Mouse (Mus musculus) CH12.LX (cell line): ENCODE measurements at regions not wholly inside any gene's neighbourhood (a gene's known extent, or its start where the extent isn't known, plus 50 kb on each side); places are given as distances from the start of the nearest gene placed in this dataset.

Experiments
- DNase-seq: peaks from one replicate; pipeline ENCODE4 v3.0.0-alpha.2; 2013; ENCODE audit errors: extremely low read depth
- H3K27ac ChIP-seq: 2 replicates; pipeline ENCODE4 v1.5.1; 2012; ENCODE audit warnings: low read depth, mild to moderate bottlenecking, control low read depth, moderate library complexity; ENCODE audit not compliant: insufficient read depth
- H3K27me3 ChIP-seq: replicated peaks from 2 replicates; pipeline ENCODE3; 2012; ENCODE audit warnings: inconsistent platforms
- H3K36me3 ChIP-seq, 2 experiments: replicated peaks in 1 of 2; 2 replicates each; pipeline versions ENCODE3 to v1.6.1; 2012; ENCODE audit warnings: inconsistent platforms in 1 of 2, low read length in 1 of 2, mild to moderate bottlenecking in 1 of 2, mixed read lengths in 1 of 2, moderate library complexity in 1 of 2; ENCODE audit not compliant: control insufficient read depth in 1 of 2, insufficient read depth in 1 of 2
- H3K4me1 ChIP-seq, 2 experiments: 2 replicates each; pipeline ENCODE4 v1.6.1; 2012; ENCODE audit warnings: inconsistent platforms in 1 of 2, moderate library complexity in 1 of 2; ENCODE audit not compliant: insufficient read depth in 2 of 2, control insufficient read depth in 1 of 2
- H3K4me2 ChIP-seq: 2 replicates; pipeline ENCODE4 v1.6.1; 2012; ENCODE audit warnings: low read depth, mild to moderate bottlenecking, control low read depth; ENCODE audit not compliant: poor library complexity, insufficient read depth, severe bottlenecking
- H3K4me3 ChIP-seq, 3 experiments: fragments of 150-350 bp in 1 of 3; sonication (generic) in 1 of 3; replicated peaks in 1 of 3; 2 replicates each; pipeline versions ENCODE3 to v1.5.1; 2011 to 2012; ENCODE audit warnings: low read depth in 2 of 3, low read length in 2 of 3, mild to moderate bottlenecking in 2 of 3, moderate library complexity in 2 of 3, control low read depth in 1 of 3, improper control_type of control experiment in 1 of 3, inconsistent platforms in 1 of 3, mixed read lengths in 1 of 3; ENCODE audit not compliant: poor library complexity in 1 of 3
- H3K79me2 ChIP-seq: replicated peaks from 2 replicates; pipeline ENCODE4 v1.6.1; 2012; ENCODE audit warnings: mild to moderate bottlenecking, moderate library complexity; ENCODE audit not compliant: control insufficient read depth, poor library complexity, insufficient read depth, severe bottlenecking; ENCODE audit errors: extremely low read depth
- H3K9ac ChIP-seq: 2 replicates; pipeline ENCODE4 v1.6.1; 2012; ENCODE audit warnings: low read depth, mild to moderate bottlenecking, control low read depth, moderate library complexity; ENCODE audit not compliant: insufficient read depth
- H3K9me3 ChIP-seq: replicated peaks from 2 replicates; pipeline ENCODE3; 2012; ENCODE audit warnings: low read length, inconsistent platforms, mixed read lengths
- BHLHE40 ChIP-seq: IDR thresholded peaks from 2 replicates; pipeline ENCODE4 v1.6.1; 2011; ENCODE audit warnings: mild to moderate bottlenecking, low read depth, low read length, improper control_type of control experiment
- E2F4 ChIP-seq: IDR thresholded peaks from 2 replicates; pipeline ENCODE4 v1.6.1; 2011; ENCODE audit warnings: low read depth, low read length, improper control_type of control experiment; ENCODE audit not compliant: insufficient replicate concordance
- HCFC1 ChIP-seq: IDR thresholded peaks from 2 replicates; pipeline ENCODE4 v1.6.1; 2012; ENCODE audit warnings: low read depth, mild to moderate bottlenecking, inconsistent platforms, low read length, improper control_type of control experiment
- JUN ChIP-seq: IDR thresholded peaks from 2 replicates; pipeline ENCODE4 v1.6.1; 2011; ENCODE audit warnings: low read depth, mild to moderate bottlenecking, low read length, improper control_type of control experiment, moderate library complexity; ENCODE audit not compliant: insufficient read depth
- KAT2A ChIP-seq: IDR thresholded peaks from 2 replicates; pipeline ENCODE4 v1.6.1; 2012; ENCODE audit warnings: low read length, improper control_type of control experiment, inconsistent platforms; ENCODE audit not compliant: insufficient replicate concordance
- MAFK ChIP-seq: IDR thresholded peaks from 2 replicates; pipeline ENCODE4 v1.6.1; 2011; ENCODE audit warnings: low read length, improper control_type of control experiment; ENCODE audit not compliant: insufficient replicate concordance
- MAZ ChIP-seq: IDR thresholded peaks from 2 replicates; pipeline ENCODE4 v1.6.1; 2012; ENCODE audit warnings: low read depth, mild to moderate bottlenecking, inconsistent platforms, low read length, improper control_type of control experiment, moderate library complexity
- MXI1 ChIP-seq: IDR thresholded peaks from 2 replicates; pipeline ENCODE4 v1.6.1; 2011; ENCODE audit warnings: mild to moderate bottlenecking, low read depth, low read length, improper control_type of control experiment
- POLR2A ChIP-seq: IDR thresholded peaks from 2 replicates; pipeline ENCODE4 v1.6.1; 2011; ENCODE audit warnings: low read depth, mild to moderate bottlenecking, improper control_type of control experiment, low read length
- SMC3 ChIP-seq: IDR thresholded peaks from 2 replicates; pipeline ENCODE4 v1.6.1; 2011; ENCODE audit warnings: low read depth, low read length, improper control_type of control experiment
- TCF12 ChIP-seq: IDR thresholded peaks from 2 replicates; pipeline ENCODE4 v1.6.1; 2014; ENCODE audit warnings: low read depth, mild to moderate bottlenecking, inconsistent platforms, low read length, improper control_type of control experiment
- UBTF ChIP-seq: IDR thresholded peaks from 2 replicates; pipeline ENCODE4 v1.6.1; 2012; ENCODE audit warnings: low read depth, mild to moderate bottlenecking, inconsistent platforms, low read length, improper control_type of control experiment, moderate library complexity
- ZKSCAN1 ChIP-seq: IDR thresholded peaks from 2 replicates; pipeline ENCODE4 v1.6.1; 2012; ENCODE audit warnings: low read depth, inconsistent platforms, low read length, improper control_type of control experiment, borderline replicate concordance
- dilution Hi-C: fragments of 300-500 bp; cut with MboI; formaldehyde crosslinking; loops from 2 replicates; pipeline ENCODE4 v1.14.3; 2020; ENCODE audit warnings: low sequenced_read_pairs; ENCODE audit not compliant: extremely low pct_unique_long_range_greater_than_20kb, extremely low pct_ligation_motif_present
- in situ Hi-C: fragments of 300-500 bp; cut with MboI; formaldehyde crosslinking; loops from 3 replicates; pipeline ENCODE4 v1.14.3; 2019; ENCODE audit warnings: low sequenced_read_pairs, low pct_ligation_motif_present, low pct_unique_long_range_greater_than_20kb, mixed read lengths

DNA sequence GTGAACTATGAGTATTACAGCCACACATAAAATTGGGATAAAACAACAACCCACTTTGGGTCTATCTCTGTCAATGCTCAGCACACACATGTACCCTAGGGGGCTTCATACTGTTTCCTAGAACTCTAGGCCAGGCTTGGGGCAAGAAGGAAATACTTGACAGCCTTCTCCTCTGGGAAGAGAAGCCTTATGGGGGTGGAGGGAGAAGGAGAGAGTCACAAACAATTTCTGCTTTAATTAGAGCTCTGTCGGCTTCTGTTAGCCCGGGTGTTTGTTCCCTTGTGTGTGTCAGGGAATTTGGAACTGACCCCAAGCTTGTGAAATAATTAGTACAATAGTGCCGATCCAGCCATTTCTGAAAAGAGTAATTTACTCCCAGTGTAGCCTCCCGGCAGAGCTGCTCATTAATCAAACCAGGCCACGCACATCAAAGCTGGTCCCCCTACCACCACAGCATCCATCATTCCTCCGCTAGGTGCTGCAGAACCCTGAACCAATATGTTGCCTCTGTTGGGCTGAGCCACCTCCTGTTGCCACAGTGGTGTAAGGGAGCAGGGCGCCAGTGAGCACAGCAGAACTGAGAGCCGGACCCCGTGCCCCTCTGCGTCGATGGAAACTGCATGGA is 307.3 kb downstream of the Tmem114 start:
- H3K79me2 ChIP-seq = no peaks in the 10 kb centered on the region
- H3K4me3 ChIP-seq = no peak overlapping the region
- in situ Hi-C loops (no loop called here), dilution Hi-C loops (no loop called here)
- DNase-seq = no peak
- no peak overlapping the region for H3K27ac ChIP-seq
- no peak overlapping the region for H3K4me2 ChIP-seq
- TF ChIP-seq HCFC1 (no peak), SMC3 (no peak), UBTF (no peak), MAZ (no peak), E2F4 (no peak), KAT2A (no peak), BHLHE40 (no peak), POLR2A (no peak), ZKSCAN1 (no peak), TCF12 (no peak), MXI1 (no peak), MAFK (no peak)
- H3K27me3 ChIP-seq = no peaks in the 10 kb centered on the region
- no peaks in the 10 kb centered on the region for H3K4me1 ChIP-seq
- no peak overlapping the region for H3K9ac ChIP-seq
- H3K36me3 ChIP-seq = no peaks in the 10 kb centered on the region
- peaks cover 52% of the 10 kb centered on the region for H3K9me3 ChIP-seq

DNA sequence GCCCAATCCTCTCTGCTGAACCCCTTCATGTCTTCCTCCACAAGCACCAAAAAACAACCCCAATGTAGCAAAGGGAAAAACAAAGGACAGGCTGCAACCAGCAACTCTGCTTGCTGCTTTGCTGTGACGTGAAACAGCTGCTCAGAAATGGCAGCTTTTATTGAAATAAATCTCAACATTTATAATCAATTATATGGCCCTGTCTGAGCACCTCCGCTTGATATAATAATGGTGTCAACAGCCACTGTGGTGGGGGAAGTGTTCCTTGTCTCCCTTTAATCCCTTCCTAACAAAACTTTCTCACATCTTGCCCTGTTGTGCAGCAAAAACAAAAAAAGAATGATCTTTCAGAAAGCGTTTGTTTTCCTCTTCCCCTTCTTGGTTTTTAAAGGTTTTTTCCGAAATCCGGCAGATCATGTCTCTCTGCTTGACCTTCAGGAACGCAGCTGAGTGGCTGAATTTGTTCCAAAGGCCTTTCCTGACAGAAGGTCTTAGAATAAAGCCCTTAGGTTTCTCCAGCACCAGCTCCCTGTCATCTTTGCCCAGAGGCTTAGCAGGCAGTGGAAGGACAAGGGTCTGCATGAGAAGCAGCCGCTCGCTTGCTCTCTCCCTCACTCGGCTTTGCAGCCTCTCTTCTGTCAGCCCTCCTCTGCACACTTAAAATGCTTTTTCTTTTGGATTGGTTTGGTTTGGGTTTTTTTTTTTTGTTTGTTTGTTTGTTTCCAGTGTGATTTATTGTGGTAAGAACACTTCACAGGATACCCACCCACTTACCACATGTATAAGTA is 313.4 kb downstream of the Tmem114 start:
- no peak overlapping the region for H3K9ac ChIP-seq
- no peak overlapping the region for H3K27ac ChIP-seq
- peaks cover 68% of the 10 kb centered on the region for H3K9me3 ChIP-seq
- no peaks in the 10 kb centered on the region for H3K27me3 ChIP-seq
- no peaks in the 10 kb centered on the region for H3K79me2 ChIP-seq
- no peaks in the 10 kb centered on the region for H3K36me3 ChIP-seq
- TF ChIP-seq JUN (no peak), MAZ (no peak)
- dilution Hi-C loops (no loop called here), in situ Hi-C loops (no loop called here)
- H3K4me2 ChIP-seq = no peak overlapping the region
- no peak overlapping the region for H3K4me3 ChIP-seq
- H3K4me1 ChIP-seq = no peaks in the 10 kb centered on the region
- no peak for DNase-seq
